Mouse (Mus musculus): ENCODE data around the gene Xirp1. TPM values are rescaled to one million over a fixed set of nuclear protein-coding genes. Genes with fewer than 3 reads are reported as not detected.
A peak's percentile ranks its signal among the peaks of the same experiment; 100 is the strongest.
"Not testable (repeated sequence)": the region's sequence is repeated elsewhere in the genome, so short reads cannot be mapped to it uniquely, and the experiment has no call there.

Xirp1 gene
- polyA plus RNA-seq, 1 experiment from 2014 or later = not detected

DNA sequence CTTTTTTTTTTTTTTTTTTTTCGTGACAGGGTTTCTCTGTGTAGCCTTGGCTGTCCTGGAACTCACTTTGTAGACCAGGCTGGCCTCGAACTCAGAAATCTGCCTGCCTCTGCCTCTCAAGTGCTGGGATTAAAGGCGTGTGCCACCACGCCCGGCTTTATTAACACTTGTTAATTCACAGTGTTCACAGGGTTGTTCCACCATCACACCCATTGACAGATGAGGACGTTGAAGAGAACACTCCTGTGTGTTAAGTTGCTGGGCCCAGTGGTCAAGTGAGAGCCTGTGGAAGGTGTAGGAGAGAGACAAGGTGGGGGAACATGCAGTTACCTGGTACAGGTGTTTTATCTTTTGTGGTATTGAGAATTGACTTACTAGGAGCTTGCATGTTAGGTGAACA is 11.2 kb downstream of the Xirp1 start:
- H3K4me2 ChIP-seq (replicated peaks; ENCODE audit: low read depth, low read length); H3K27me3 ChIP-seq (ENCODE audit: control insufficient read depth, insufficient read depth, low read length); H3K4me3 ChIP-seq (ENCODE audit: low read length); H3K4me1 ChIP-seq (ENCODE audit: control insufficient read depth, insufficient read depth, low read length); H3K36me3 ChIP-seq (ENCODE audit: control insufficient read depth, insufficient read depth, low read length); H3K9me3 ChIP-seq (ENCODE audit: control insufficient read depth, low read length); H3K9ac ChIP-seq (ENCODE audit: low read depth, low read length); H3K27ac ChIP-seq (ENCODE audit: low read depth, low read length); ATAC-seq (ENCODE audit: low FRiP score, low TSS enrichment): not testable (repeated sequence)
- WGBS = 82% methylated on average over 6 of the region's 6 CpGs

DNA sequence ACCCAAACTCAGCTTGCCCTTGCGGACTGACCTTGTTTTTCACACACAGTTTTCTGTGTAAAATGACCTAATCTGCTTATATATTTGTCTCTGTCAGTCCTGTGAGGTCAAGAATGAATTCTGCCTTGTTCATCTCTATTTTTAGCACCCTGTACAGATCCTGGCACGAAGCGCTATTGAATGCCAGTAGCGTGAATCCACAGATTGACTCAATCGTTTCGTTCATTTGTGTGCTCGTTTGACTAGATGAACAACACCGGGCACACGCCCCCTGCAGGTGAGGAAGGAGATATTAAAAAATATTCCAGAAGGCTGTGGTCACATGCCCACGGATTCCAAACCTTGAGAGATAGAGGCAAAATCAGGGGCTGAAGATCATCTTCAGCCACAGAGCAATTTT is 11.9 kb downstream of the Xirp1 start:
- no peaks in the 10 kb centered on the region for H3K36me3 ChIP-seq (ENCODE audit: control insufficient read depth, insufficient read depth, low read length)
- H3K27me3 ChIP-seq (ENCODE audit: control insufficient read depth, insufficient read depth, low read length) = no peaks in the 10 kb centered on the region
- WGBS = 3% methylated on average over 10 of the region's 10 CpGs
- H3K9me3 ChIP-seq (ENCODE audit: control insufficient read depth, low read length) = no peaks in the 10 kb centered on the region
- H3K27ac ChIP-seq (ENCODE audit: low read depth, low read length) = peak overlapping the region; percentile 59; the same call in 1 of the 2 replicates
- 0 out of 2 replicates have a peak overlapping the region, but pooled peaks have one; percentile 23 for H3K9ac ChIP-seq (ENCODE audit: low read depth, low read length)
- ATAC-seq (ENCODE audit: low FRiP score, low TSS enrichment) = peak; percentile 56
- H3K4me1 ChIP-seq (ENCODE audit: control insufficient read depth, insufficient read depth, low read length) = 0 out of 2 replicates have a peak, but pooled peaks cover 3% of the 10 kb centered on the region
- H3K4me2 ChIP-seq (replicated peaks; ENCODE audit: low read depth, low read length) = peak overlapping the region; percentile 93
- peak overlapping the region; percentile 43 for H3K4me3 ChIP-seq (ENCODE audit: low read length)

DNA sequence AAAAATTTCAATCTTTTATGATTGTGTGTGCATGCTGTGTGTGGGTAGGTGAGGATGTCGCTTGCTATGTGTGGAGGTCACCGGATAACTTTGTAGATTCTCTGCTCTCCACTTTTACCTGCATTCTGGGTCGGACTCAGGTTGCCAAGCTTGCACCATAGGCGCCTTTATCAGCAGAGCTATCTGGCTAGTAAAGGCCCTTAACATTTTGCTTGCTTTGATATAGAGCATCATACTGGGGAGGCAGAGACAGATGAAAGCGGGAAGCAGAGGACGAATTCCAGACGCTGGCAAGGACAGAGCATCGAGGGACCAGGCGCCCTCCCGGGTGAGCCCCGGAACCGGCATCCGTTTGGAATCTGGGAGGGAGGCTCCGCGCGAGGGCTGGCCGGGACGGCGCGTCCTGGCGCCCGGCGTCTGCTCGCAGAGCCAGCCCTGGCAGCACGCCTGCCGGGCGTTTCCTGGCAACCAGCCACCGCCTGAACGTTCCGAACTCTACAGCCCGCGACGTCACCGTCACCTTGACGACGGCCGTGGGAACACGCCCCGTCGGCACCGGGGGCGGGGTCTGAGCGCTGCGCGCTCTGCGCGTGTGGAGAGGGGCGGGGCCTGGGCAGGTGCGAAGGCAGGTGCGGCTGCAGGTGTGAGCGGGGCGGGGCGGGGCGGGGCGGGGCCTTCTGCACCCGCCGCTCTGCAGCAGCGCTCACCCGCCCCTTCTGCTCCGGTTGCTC is 12.5 kb downstream of the Xirp1 start:
- ATAC-seq (ENCODE audit: low FRiP score, low TSS enrichment) = peak; percentile 91
- Histone ChIP-seq H3K4me2 (replicated peaks; ENCODE audit: low read depth, low read length) (peak overlapping the region; percentile 93), H3K36me3 (ENCODE audit: control insufficient read depth, insufficient read depth, low read length) (no peaks in the 10 kb centered on the region), H3K4me1 (ENCODE audit: control insufficient read depth, insufficient read depth, low read length) (0 out of 2 replicates have a peak, but pooled peaks cover 3% of the 10 kb centered on the region), H3K9me3 (ENCODE audit: control insufficient read depth, low read length) (no peaks in the 10 kb centered on the region), H3K27ac (ENCODE audit: low read depth, low read length) (peak overlapping the region; percentile 59), H3K9ac (ENCODE audit: low read depth, low read length) (peak overlapping the region; percentile 23; the same call in 1 of the 2 replicates), H3K4me3 (ENCODE audit: low read length) (peak overlapping the region; percentile 43), H3K27me3 (ENCODE audit: control insufficient read depth, insufficient read depth, low read length) (no peaks in the 10 kb centered on the region)
- WGBS = 2% methylated on average over 48 of the region's 60 CpGs

DNA sequence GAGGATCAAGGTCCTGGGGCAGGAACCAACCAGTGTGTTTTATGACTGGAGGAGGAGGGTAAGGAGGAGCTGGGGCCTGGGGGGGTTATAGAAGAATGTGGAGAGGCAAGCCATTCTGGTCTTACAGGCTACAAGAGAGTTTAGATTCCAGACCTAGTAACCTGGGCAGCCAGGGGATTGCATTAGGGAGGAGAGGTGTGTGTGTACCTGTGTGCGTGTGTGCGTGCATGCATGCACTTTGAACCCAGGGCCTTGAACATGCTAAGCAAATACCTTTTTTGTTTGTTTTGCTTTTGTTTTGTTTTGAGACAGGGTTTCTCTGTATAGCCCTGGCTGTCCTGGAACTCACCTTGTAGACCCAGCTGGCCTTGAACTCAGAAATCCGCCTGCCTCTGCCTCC is 13.5 kb downstream of the Xirp1 start:
- no peaks in the 10 kb centered on the region for H3K9me3 ChIP-seq (ENCODE audit: control insufficient read depth, low read length)
- no peaks in the 10 kb centered on the region for H3K36me3 ChIP-seq (ENCODE audit: control insufficient read depth, insufficient read depth, low read length)
- H3K4me3 ChIP-seq (ENCODE audit: low read length) = no peak overlapping the region
- no peak overlapping the region for H3K27ac ChIP-seq (ENCODE audit: low read depth, low read length)
- no peaks in the 10 kb centered on the region for H3K27me3 ChIP-seq (ENCODE audit: control insufficient read depth, insufficient read depth, low read length)
- WGBS = 88% methylated on average over 3 of the region's 3 CpGs
- no peak for ATAC-seq (ENCODE audit: low FRiP score, low TSS enrichment)
- 0 out of 2 replicates have a peak, but pooled peaks cover 3% of the 10 kb centered on the region for H3K4me1 ChIP-seq (ENCODE audit: control insufficient read depth, insufficient read depth, low read length)
- H3K9ac ChIP-seq (ENCODE audit: low read depth, low read length) = no peak overlapping the region
- H3K4me2 ChIP-seq (replicated peaks; ENCODE audit: low read depth, low read length) = no peak overlapping the region

DNA sequence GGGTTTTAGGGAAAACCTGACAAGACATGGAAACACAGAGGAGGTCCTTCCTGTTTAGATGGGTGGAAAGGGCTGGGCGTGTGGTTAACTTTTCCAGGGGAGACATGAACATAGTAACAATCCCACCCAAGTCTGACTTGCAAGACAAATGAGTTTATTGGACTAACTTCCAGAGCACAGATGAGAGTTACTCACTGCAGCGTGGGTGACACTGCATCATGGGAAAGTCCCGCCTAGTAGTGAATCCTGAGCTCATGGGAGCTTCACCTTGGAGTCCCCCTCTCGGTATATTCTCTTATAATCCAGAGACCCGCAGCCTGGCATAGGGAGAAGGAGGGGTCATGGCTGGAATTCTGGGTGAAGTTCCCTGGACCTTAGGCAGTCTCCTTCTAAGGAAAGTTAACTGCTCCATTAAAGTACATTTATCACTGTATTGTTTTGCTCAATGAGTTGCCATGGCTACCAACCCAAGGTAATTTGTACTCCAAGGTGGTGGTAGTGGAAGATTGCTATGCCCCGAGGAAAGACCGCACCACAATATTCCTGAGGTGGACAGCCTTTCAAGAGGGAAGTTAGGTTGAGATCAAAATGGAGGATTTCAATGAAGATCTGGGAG is 14.1 kb downstream of the Xirp1 start:
- no peak overlapping the region for H3K27ac ChIP-seq (ENCODE audit: low read depth, low read length)
- no peaks in the 10 kb centered on the region for H3K27me3 ChIP-seq (ENCODE audit: control insufficient read depth, insufficient read depth, low read length)
- H3K36me3 ChIP-seq (ENCODE audit: control insufficient read depth, insufficient read depth, low read length) = no peaks in the 10 kb centered on the region
- no peak overlapping the region for H3K4me2 ChIP-seq (replicated peaks; ENCODE audit: low read depth, low read length)
- H3K9ac ChIP-seq (ENCODE audit: low read depth, low read length) = no peak overlapping the region
- ATAC-seq (ENCODE audit: low FRiP score, low TSS enrichment) = no peak
- H3K4me1 ChIP-seq (ENCODE audit: control insufficient read depth, insufficient read depth, low read length) = 0 out of 2 replicates have a peak, but pooled peaks cover 3% of the 10 kb centered on the region
- 70% methylated on average over 7 of the region's 7 CpGs for WGBS
- H3K9me3 ChIP-seq (ENCODE audit: control insufficient read depth, low read length) = no peaks in the 10 kb centered on the region
- H3K4me3 ChIP-seq (ENCODE audit: low read length) = no peak overlapping the region

DNA sequence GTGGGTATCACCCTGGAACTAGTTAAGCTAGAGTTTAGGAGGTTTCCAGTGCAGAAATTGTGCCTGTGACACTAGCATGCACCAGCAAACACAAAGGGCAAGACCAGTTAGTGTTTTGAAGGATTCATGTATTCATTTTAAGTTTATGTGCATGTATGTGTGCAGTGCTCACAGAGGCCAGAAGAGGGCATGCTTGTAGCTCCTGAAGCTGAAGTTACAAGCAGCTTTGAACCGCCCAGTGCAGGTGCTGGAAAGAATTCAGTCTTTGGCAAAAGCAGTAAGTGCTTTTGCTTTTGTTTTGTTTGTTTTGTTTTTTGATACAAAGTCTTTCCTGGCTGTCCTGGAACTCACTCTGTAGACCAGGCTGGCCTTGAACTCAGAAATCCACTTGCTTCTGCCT is 15.6 kb downstream of the Xirp1 start:
- H3K27ac ChIP-seq (ENCODE audit: low read depth, low read length) = no peak overlapping the region
- no peak overlapping the region for H3K4me3 ChIP-seq (ENCODE audit: low read length)
- H3K4me2 ChIP-seq (replicated peaks; ENCODE audit: low read depth, low read length) = no peak overlapping the region
- no peak overlapping the region for H3K9ac ChIP-seq (ENCODE audit: low read depth, low read length)
- 85% methylated on average over 1 of the region's 1 CpGs for WGBS
- no peak for ATAC-seq (ENCODE audit: low FRiP score, low TSS enrichment)
- H3K4me1 ChIP-seq (ENCODE audit: control insufficient read depth, insufficient read depth, low read length) = 0 out of 2 replicates have a peak, but pooled peaks cover 3% of the 10 kb centered on the region
- H3K36me3 ChIP-seq (ENCODE audit: control insufficient read depth, insufficient read depth, low read length) = no peaks in the 10 kb centered on the region
- no peaks in the 10 kb centered on the region for H3K9me3 ChIP-seq (ENCODE audit: control insufficient read depth, low read length)
- H3K27me3 ChIP-seq (ENCODE audit: control insufficient read depth, insufficient read depth, low read length) = no peaks in the 10 kb centered on the region

DNA sequence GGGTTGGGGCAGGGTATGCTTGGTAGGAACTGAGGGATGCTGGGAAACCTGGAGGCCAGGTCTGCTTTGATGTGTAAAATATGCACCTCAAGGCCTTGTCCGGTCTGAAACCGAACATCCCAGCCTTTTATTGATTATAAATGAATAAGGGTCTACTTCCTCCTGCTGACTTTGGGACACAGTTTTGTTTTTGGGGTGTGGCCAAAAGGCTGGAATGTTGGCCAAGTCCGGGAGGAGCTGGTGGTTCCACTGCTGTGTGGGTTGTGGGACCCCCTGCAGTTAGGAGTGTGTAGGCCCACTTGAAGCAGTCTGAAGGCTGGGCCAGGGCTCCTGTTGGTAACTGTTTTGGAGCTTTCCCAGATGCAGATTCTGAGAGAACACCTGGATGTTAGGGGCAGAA is 17.5 kb downstream of the Xirp1 start:
- WGBS = 64% methylated on average over 3 of the region's 3 CpGs
- Histone ChIP-seq H3K4me1 (ENCODE audit: control insufficient read depth, insufficient read depth, low read length) (0 out of 2 replicates have a peak, but pooled peaks cover 5% of the 10 kb centered on the region), H3K27me3 (ENCODE audit: control insufficient read depth, insufficient read depth, low read length) (no peaks in the 10 kb centered on the region), H3K36me3 (ENCODE audit: control insufficient read depth, insufficient read depth, low read length) (no peaks in the 10 kb centered on the region), H3K27ac (ENCODE audit: low read depth, low read length) (no peak overlapping the region), H3K9ac (ENCODE audit: low read depth, low read length) (no peak overlapping the region), H3K9me3 (ENCODE audit: control insufficient read depth, low read length) (no peaks in the 10 kb centered on the region), H3K4me2 (replicated peaks; ENCODE audit: low read depth, low read length) (no peak overlapping the region), H3K4me3 (ENCODE audit: low read length) (no peak overlapping the region)
- no peak for ATAC-seq (ENCODE audit: low FRiP score, low TSS enrichment)

DNA sequence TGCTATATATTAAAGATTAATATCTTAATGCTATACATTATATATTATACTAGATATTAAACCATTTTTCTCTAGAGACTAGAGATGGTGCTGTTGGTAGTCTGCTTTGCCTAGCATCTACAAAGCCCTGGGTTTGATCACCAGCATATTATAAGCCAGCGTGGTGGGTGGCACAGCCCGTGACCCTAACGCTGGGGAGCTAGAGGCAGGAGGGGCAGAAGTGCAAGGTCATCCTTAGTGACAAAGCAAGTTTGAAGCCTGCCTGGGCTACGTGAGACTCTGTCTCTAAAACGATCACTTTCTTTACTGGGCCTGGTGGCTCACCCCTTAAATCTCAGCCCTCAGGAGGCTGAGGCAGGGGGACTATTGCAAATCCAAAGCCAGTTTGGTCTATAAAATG is 20.5 kb downstream of the Xirp1 start:
- no peak for ATAC-seq (ENCODE audit: low FRiP score, low TSS enrichment)
- 0 out of 2 replicates have a peak, but pooled peaks cover 5% of the 10 kb centered on the region for H3K4me1 ChIP-seq (ENCODE audit: control insufficient read depth, insufficient read depth, low read length)
- 80% methylated on average over 5 of the region's 5 CpGs for WGBS
- no peak overlapping the region for H3K9ac ChIP-seq (ENCODE audit: low read depth, low read length)
- H3K9me3 ChIP-seq (ENCODE audit: control insufficient read depth, low read length) = no peaks in the 10 kb centered on the region
- no peaks in the 10 kb centered on the region for H3K27me3 ChIP-seq (ENCODE audit: control insufficient read depth, insufficient read depth, low read length)
- no peak overlapping the region for H3K4me3 ChIP-seq (ENCODE audit: low read length)
- no peak overlapping the region for H3K27ac ChIP-seq (ENCODE audit: low read depth, low read length)
- H3K4me2 ChIP-seq (replicated peaks; ENCODE audit: low read depth, low read length) = no peak overlapping the region
- H3K36me3 ChIP-seq (ENCODE audit: control insufficient read depth, insufficient read depth, low read length) = no peaks in the 10 kb centered on the region
